Mouse (Mus musculus) retina, adult 2 months (tissue): ENCODE measurements around the gene BC003965.
"Not testable (repeated sequence)": the region's sequence is repeated elsewhere in the genome, so short reads cannot be mapped to it uniquely, and the experiment has no call there.

Source experiments
- DNase-seq: peaks from one replicate; pipeline ENCODE4 v3.0.0-alpha.2; 2012; ENCODE audit warnings: low read depth, low spot score

The BC003965 gene

DNA sequence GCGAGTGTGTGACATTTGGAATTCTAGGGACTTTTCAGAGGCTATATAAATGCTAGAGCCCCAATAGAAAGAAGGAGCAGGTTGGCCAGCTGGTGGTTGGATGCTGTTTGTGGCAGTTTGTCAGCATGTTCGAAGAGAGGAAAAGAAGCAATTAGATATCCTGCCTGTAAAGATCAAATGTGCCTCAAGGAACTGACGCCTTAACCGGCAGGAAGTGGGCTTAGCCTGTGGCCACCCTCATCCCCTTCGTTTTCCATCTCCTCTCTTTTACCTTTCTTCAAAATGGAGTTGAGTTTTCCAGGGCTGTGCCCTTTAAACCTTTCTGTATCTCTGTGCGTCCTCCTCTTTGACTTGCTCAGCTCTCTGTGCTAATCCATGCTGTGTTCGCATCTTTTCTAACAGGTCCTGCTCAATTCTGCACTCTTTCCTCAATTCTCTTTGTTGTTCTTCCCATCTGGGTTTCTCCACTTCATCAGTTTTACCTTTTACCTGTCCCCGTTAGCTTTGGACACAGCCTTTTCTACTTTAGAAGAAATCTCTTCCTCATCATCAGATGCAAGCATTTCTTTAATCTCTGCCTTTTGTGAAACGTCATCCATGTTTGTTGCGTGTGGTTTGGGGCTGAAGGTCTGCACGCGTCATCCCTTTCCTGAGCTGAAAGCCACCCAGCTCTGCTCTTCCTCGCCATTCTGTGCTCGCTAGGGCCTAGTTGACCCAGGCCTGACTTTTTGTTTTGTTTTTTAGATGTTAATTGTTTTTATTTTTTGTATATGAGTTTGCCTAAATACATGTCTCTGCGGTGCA, 35.3 kb downstream of the BC003965 start:
- DNase-seq: no peak

DNA sequence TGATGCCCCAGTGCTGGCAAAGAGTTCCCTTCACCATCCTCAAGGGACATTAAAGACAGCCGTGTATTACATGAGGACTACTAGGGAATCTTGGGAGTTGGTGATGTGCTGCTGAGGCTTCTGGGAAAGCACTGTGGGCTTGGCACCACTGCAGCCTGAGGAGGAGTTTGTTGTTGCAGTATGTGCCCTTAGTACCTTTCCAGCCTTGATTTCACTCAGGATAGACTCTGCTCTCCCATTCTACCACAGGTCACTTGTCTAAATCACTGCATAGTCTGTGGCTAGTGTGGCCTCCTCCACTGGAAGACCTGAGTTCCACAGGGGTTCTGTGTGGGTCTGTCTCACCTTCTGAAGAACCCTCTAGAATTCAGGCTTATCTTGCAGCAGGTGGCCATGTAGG, 36.4 kb downstream of the BC003965 start:
- DNase-seq: no peak

DNA sequence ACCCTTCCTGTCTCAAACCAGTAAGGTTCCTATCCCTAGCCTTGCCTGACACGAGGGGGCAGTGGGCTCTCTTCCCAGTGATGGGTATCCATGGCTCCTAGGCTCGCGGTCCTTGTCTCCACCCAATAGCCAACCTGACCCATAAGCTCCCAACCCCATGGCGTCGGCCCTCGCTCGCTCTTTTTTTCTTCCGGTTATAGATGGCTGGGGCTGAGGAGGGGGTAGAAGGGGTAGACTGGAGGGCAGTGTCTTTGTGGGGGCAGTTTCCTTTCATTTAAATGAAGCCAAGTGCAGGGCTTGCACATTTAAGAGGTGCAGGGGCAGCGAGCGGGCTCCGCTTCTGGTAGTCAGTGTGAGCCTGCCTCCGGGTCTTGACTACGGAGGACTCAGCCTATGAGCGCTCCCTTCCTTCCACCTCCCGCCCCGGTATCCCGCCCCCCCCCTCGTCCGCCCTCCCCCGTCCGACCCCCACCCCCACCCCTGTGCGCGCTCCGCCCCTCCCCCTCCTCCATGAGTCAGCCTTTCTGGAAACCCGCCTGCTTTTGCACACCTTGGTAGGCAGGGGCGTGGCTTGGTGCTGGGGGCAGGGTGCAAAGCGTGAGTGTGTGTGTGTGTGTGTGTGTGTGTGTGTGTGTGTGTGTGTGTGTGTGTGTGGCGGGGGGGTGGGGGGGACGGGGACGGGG, 37.6 kb downstream of the BC003965 start:
- peak; percentile 20 for DNase-seq

DNA sequence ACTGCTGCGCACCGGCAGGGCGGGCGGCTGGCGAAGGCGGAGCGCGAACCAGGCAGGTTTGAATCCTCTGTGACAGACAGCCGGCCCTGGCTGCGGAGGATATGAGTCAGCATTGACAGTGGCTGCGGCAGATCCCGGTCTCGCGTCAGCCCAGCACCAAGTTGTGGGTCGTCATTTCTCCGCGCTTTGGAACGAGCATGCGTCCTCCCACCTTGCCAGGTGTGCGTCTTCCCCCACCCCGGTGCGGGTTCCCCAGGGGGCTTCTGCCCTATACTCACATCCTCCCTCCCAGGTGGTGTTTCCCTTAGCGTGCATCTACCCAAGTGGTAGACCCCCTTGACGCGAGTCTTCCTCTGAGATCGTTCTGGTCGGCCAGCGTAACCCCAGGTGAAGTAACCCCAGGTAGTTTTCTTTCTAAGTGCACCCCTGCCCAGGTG, 38.2 kb downstream of the BC003965 start:
- not testable (repeated sequence) for DNase-seq

DNA sequence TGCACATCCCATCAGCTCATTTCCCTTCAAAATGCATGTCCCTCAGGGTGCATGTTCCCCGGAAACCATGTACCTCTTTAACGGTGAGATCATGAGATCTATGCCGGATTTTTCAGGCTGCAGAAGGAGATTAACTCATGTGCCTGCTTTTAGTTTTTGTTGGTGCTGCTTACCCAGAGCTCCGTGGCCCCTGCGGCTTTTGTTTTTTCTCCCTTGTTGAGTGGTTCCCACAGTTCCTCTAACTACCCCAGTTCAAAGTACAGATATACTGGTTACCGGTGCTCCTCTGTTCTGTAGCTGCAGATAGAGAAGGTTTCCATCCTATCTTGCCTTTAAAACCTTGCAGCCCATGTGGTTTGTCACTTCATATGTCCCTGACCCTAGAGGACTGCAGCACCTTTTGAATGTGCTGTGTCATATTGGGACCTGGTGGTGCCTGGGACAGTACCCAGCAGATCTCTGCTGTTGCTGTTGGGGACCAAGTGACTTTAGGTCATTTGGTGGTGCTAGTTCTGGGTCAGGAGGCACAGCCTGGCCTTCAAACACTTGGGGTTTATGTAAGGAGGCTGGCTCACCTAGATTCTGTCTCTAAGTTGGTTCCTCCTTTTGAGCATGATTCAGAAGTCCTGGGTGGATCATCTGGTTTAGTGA, 38.7 kb downstream of the BC003965 start:
- DNase-seq: no peak

DNA sequence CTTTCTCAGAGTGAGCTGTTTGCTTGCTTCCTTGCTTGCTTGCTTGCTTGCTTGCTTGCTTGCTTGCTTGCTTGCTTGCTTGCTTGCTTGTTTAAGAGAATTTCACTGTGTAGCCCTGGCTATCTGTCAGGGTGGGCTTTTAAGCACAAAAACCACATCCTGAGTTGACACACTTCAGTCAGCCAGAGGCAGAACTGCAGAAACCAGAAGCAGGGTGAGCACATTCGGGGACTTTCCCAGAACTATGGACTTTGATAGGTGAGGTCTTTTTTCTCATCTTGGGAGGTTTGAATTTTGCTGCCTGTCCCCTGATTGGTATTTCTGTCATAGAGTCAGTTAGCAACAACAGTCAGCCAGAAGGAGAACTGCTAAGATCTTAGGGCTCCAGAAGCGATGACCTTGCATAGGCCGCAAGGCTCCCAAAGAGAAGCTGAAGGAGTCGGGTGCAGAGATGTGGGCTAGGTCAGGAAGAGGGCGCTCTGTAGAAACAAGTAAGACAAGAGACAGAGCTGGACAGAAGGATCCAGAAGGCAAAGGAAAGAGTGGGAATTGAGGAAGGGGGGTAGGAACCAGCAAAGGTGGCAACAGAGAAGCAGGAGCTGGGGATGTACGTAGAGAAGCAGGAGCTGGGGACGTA, 40.4 kb downstream of the BC003965 start:
- DNase-seq: no peak

DNA sequence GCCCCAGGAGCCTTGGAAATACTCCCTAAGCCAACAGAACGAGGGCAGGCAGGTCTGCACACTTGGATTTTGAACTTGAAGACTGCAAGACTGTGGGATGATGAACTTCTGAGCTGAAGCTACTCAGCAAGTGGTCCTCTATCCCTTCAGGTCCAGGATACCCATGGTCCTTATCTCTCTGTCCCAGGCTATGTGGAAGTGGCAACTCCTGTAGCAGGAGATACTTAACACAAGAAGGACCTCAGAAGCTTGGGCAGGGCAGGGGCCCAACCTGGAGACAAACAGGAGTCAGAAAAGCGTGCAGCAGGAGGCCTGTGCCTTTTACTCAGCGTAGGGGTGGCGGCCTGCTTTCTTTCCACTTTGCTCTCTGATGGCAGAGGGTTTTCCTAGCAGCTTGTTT, 41.3 kb downstream of the BC003965 start:
- DNase-seq: no peak

DNA sequence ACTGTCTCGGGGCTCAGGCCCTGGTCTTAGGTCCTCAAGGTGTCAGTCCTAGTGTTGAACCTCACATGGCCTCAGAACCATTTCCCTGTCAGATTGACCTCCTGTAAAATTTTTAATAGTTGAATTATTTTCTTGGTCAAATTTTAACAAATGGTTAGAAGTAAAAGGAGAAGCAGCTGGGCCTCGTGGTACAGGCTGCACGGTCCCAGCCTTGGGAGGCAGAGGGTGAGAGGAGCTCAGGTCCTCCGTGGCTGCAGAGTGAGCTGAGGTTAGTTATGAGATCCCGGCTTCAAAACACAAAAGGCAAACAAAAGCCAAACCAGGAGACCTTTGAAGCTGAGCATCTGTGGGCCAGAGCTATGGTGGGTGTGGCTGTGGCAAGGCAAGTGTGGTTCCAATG, 43.6 kb downstream of the BC003965 start:
- DNase-seq: no peak

DNA sequence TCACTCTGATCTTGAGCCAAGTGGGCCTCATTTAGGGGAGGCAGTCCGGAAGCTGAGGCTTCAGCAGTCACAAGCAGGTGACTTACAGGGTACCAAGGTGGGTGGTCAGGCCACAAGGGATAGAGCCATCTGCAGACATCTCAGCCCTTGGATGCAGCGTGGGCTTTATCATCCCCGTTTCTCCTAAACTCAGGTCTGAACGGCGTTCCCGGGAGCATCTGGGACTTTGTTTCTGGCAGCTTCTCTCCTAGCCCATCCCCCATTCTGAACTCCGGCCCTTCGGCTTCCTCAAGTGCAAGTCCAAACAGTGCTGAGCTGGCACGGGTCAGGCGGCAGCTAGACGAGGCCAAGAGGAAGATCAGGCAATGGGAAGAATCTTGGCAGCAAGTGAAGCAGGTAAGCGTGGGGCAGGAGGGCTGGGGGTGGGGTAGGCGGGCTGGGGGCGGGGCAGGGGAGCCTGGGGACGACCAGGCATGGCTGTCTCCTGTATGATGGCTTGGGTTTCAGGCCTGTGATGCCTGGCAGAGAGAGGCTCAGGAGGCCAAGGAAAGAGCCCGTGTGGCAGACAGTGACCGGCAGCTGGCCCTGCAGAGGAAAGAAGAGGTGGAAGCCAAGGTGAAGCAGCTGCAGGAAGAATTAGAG, 45.8 kb downstream of the BC003965 start:
- DNase-seq: not testable (repeated sequence)

DNA sequence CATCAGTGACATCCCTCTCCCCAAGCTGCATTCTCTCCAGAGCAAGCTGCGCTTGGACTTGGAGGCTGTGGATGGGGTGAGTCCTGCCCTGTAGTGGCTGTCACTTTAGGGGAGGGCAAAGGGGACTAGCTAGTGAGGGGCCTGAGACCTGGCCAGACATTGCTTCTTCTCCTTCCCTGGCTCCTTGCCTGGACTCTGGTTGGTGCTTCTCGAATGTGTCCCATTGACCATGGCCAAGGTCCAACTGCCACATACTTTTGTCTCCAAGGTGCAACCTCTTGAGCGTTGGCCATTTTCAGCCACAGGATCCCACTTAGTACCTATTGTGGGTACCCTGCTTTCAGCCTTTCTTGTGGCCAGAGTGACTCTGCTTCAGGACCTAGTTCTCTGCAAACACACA, 46.3 kb downstream of the BC003965 start:
- DNase-seq: no peak

DNA sequence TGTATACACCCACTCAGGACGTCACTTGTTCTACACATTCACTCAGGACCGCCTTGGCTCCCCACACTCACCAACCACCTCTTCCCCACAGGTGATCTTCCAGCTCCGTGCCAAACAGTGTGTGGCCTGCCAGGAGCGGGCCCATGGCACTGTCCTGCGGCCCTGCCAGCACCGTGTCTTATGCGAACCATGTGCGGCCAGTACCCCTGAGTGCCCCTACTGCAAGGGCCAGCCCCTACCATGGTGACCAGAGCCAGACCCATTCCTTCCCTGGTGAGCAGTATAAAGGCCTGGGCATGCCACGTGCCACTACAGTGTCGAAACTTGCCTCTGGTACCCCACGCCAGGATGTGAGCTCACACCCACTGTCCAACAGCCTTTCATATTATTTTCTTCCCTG, 47.3 kb downstream of the BC003965 start:
- not testable (repeated sequence) for DNase-seq

DNA sequence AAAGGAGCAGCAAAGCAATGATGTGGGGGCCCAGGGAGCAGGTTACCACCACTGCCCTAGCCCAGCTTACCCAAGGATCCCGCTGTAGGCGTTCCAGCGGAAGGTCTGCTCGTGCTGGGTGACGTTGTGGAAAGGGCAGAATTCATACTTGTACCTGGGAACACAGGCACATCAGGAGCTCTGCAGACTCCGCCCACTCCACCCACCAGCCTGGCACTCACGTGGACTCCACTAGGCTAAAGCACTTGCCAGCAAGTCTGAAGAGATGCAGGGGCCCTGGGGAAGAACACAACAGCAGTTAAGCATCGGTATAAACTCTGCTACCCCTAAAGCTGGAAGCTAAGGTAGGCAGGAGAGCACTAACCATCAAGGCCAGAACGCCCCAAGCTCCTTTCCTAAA, 51.3 kb downstream of the BC003965 start:
- DNase-seq: no peak
